Mouse (Mus musculus) megakaryocyte-erythroid progenitor cell, adult 5-6 weeks (primary cell): Measurements from ENCODE around the gene Fscn1. TPM values are rescaled to one million over a fixed set of nuclear protein-coding genes. Genes with fewer than 3 reads are reported as not detected.
A peak's percentile ranks its signal among the peaks of the same experiment; 100 is the strongest.

Experiments
- ATAC-seq: replicated peaks from 2 replicates; pipeline ENCODE4 v1.8.0; 2016; ENCODE audit warnings: mild to moderate bottlenecking, inconsistent platforms; ENCODE audit not compliant: severe bottlenecking, poor library complexity, low FRiP score, low TSS enrichment
- total RNA-seq, 2 experiments: library from RNA; stranded (forward) in 1 of 2; stranded (reverse) in 1 of 2; fragments of 200-1000, 215-1000 nt in 1 of 2; fragments of >200 nt in 1 of 2; fragmentation: Nextera tagmentation in 1 of 2; gene quantifications; 2 replicates each; pipeline ENCODE4 v1.2.3; 2014 to 2017

Gene Fscn1
- total RNA-seq (2014; fragmentation: Nextera tagmentation) (0.17 TPM in 1 of 2 replicates, not detected in the other), total RNA-seq (2017) (0.11 TPM in 1 of 2 replicates, not detected in the other)

- peak; percentile 27; the same call in 1 of the 2 replicates for ATAC-seq
Observed at GRCm38 (mm10) chr5:142959576-142960556, at the start of gene Fscn1. Gene Fscn1, plus strand, starts transcription at chr5:142960343.

- no peak for ATAC-seq
Observed at GRCm38 (mm10) chr5:142911629-142912028, 48.5 kb upstream of the Fscn1 start.

- ATAC-seq: no peak
Observed at GRCm38 (mm10) chr5:142912320-142912719, 47.8 kb upstream of the Fscn1 start.

- ATAC-seq: no peak
Observed at GRCm38 (mm10) chr5:142912739-142913138, 47.4 kb upstream of the Fscn1 start.

GRCm38 (mm10) chr5:142915231-142915630 lies 44.9 kb upstream of the Fscn1 start:
- ATAC-seq: no peak

- ATAC-seq: no peak
Observed at GRCm38 (mm10) chr5:142916593-142916992, 43.5 kb upstream of the Fscn1 start.

GRCm38 (mm10) chr5:142917402-142917801 lies 42.7 kb upstream of the Fscn1 start:
- no peak for ATAC-seq

GRCm38 (mm10) chr5:142920311-142921073 lies 39.7 kb upstream of the Fscn1 start:
- ATAC-seq: peak; percentile 99

GRCm38 (mm10) chr5:142921074-142921459 lies 39.1 kb upstream of the Fscn1 start:
- ATAC-seq: no peak; the same call in 1 of the 2 replicates

- ATAC-seq: no peak
Observed at GRCm38 (mm10) chr5:142922251-142922650, 37.9 kb upstream of the Fscn1 start.

- ATAC-seq: no peak
Observed at GRCm38 (mm10) chr5:142923781-142924180, 36.4 kb upstream of the Fscn1 start.

- no peak for ATAC-seq
Observed at GRCm38 (mm10) chr5:142924336-142924959, 35.7 kb upstream of the Fscn1 start.

GRCm38 (mm10) chr5:142926204-142926939 lies 33.8 kb upstream of the Fscn1 start:
- ATAC-seq: peak; percentile 54

- no peak for ATAC-seq
Observed at GRCm38 (mm10) chr5:142926940-142927228, 33.3 kb upstream of the Fscn1 start.

GRCm38 (mm10) chr5:142927341-142927930 lies 32.7 kb upstream of the Fscn1 start:
- ATAC-seq: no peak

GRCm38 (mm10) chr5:142928749-142929399 lies 31.3 kb upstream of the Fscn1 start:
- peak; percentile 23 for ATAC-seq

- no peak for ATAC-seq
Observed at GRCm38 (mm10) chr5:142929400-142929752, 30.8 kb upstream of the Fscn1 start.

- no peak for ATAC-seq
Observed at GRCm38 (mm10) chr5:142931241-142931745, 28.9 kb upstream of the Fscn1 start.
